Mouse (Mus musculus) stomach, embryonic 14.5 days (tissue): ENCODE measurements around the gene Nol9. TPM values are rescaled to one million over a fixed set of nuclear protein-coding genes. Genes with fewer than 3 reads are reported as not detected.

Experiments used
- ATAC-seq: fragments of 200-750 bp; cut with Nextera tagmentation; 2 replicates; pipeline ENCODE4 v1.8.0; 2017; ENCODE audit warnings: low read depth, moderate TSS enrichment; ENCODE audit not compliant: insufficient number of reproducible peaks, insufficient read depth, low FRiP score
- H3K27ac ChIP-seq: fragments of 300-500 bp; sonication (generic); 2 replicates; pipeline ENCODE4 v1.5.1; 2014; ENCODE audit warnings: mild to moderate bottlenecking, low read length, moderate library complexity, mixed read lengths
- H3K27me3 ChIP-seq: fragments of 300-500 bp; sonication (generic); 2 replicates; pipeline ENCODE4 v1.6.1; 2014; ENCODE audit warnings: low read length, control low read depth, mixed read lengths; ENCODE audit not compliant: control insufficient read depth, insufficient read depth
- H3K36me3 ChIP-seq: fragments of 300-500 bp; sonication (generic); 2 replicates; pipeline ENCODE4 v1.6.1; 2014; ENCODE audit warnings: mild to moderate bottlenecking, control low read depth, low read length, moderate library complexity, mixed read lengths; ENCODE audit not compliant: control insufficient read depth, insufficient read depth
- H3K4me1 ChIP-seq: fragments of 300-500 bp; sonication (generic); 2 replicates; pipeline ENCODE4 v1.6.1; 2014; ENCODE audit warnings: low read length, control low read depth, mixed read lengths; ENCODE audit not compliant: control insufficient read depth, insufficient read depth
- H3K4me2 ChIP-seq: fragments of 300-500 bp; sonication (generic); replicated peaks from 2 replicates; pipeline ENCODE4 v1.6.1; 2014; ENCODE audit warnings: low read depth, low read length, control low read depth
- H3K4me3 ChIP-seq: fragments of 300-500 bp; sonication (generic); 2 replicates; pipeline ENCODE4 v1.5.1; 2014; ENCODE audit warnings: low read depth, low read length, control low read depth
- H3K9ac ChIP-seq: fragments of 300-500 bp; sonication (generic); replicated peaks from 2 replicates; pipeline ENCODE4 v1.6.1; 2014; ENCODE audit warnings: low read depth, mild to moderate bottlenecking, control low read depth, low read length, moderate library complexity, mixed read lengths
- H3K9me3 ChIP-seq: fragments of 300-500 bp; sonication (generic); 2 replicates; pipeline ENCODE4 v1.6.1; 2016; ENCODE audit warnings: low read depth, low read length, control low read depth; ENCODE audit not compliant: control insufficient read depth
- WGBS: fragments of 180-500 bp; shearing (Covaris S2); extraction: QIAGEN DNeasy Blood & Tissue Kit; methylation state at CpG from one replicate; pipeline ENCODE4 v1.1.7; 2014; 5-methylcytosine and 5-hydroxymethylcytosine counted together
- polyA plus RNA-seq: library from polyadenylated mRNA; unstranded; fragments of >200 nt; fragmentation: Nextera tagmentation; extraction: Ambion mirVana; gene quantifications from 2 replicates; pipeline ENCODE4 v1.2.1, GENCODE M21; 2014

Gene Nol9
- polyA plus RNA-seq, 1 experiment from 2014 or later = 30.0 TPM

DNA sequence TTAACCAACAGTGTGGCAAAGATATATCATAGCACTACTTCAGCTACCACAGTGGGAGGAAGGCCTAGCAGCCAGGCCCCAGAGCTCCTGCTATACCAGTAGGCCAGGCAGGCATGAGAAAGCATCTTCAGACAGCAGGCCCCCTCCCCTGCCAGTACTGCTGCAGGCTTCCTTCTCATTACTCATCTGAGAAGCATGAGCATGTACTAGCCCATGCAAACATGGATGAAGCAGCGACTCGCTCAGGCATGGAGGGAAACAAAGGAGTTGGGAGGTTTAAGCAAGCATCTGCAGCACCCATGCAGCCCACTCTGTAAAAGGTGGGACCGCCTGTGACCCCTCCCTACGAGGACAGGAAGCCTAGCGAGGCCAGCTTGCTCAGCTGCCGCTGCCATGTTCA lies 20.0 kb upstream of the Nol9 start:
- no peak overlapping the region for H3K4me2 ChIP-seq
- WGBS = 83% methylated on average over 6 of the region's 6 CpGs
- no peaks in the 10 kb centered on the region for H3K9me3 ChIP-seq
- H3K36me3 ChIP-seq = peaks cover 66% of the 10 kb centered on the region
- ATAC-seq = no peak
- H3K9ac ChIP-seq = no peak overlapping the region
- no peaks in the 10 kb centered on the region for H3K4me1 ChIP-seq
- no peaks in the 10 kb centered on the region for H3K27me3 ChIP-seq
- H3K4me3 ChIP-seq = no peak overlapping the region
- no peak overlapping the region for H3K27ac ChIP-seq

- H3K9ac ChIP-seq = no peak overlapping the region
- H3K27ac ChIP-seq = no peak overlapping the region
- 92% methylated on average over 21 of the region's 21 CpGs for WGBS
- no peak overlapping the region for H3K4me3 ChIP-seq
- no peaks in the 10 kb centered on the region for H3K9me3 ChIP-seq
- peaks cover 60% of the 10 kb centered on the region for H3K36me3 ChIP-seq
- ATAC-seq = no peak
- peaks cover 2% of the 10 kb centered on the region; the same call in 1 of the 2 replicates for H3K4me1 ChIP-seq
- no peak overlapping the region for H3K4me2 ChIP-seq
- H3K27me3 ChIP-seq = no peaks in the 10 kb centered on the region
Measured at GRCm38 (mm10) chr4:152020024-152020423, 19.1 kb upstream of the Nol9 start.

- Histone ChIP-seq H3K27ac (no peak overlapping the region), H3K4me3 (no peak overlapping the region), H3K4me2 (no peak overlapping the region), H3K9ac (no peak overlapping the region), H3K27me3 (no peaks in the 10 kb centered on the region), H3K4me1 (peaks cover 17% of the 10 kb centered on the region), H3K36me3 (peaks cover 47% of the 10 kb centered on the region), H3K9me3 (no peaks in the 10 kb centered on the region)
- no peak for ATAC-seq
- 84% methylated on average over 12 of the region's 12 CpGs for WGBS
Measured at GRCm38 (mm10) chr4:152021568-152022097, 17.5 kb upstream of the Nol9 start.

GRCm38 (mm10) chr4:152022506-152022905 lies 16.6 kb upstream of the Nol9 start:
- 92% methylated on average over 8 of the region's 8 CpGs for WGBS
- ATAC-seq = no peak

GRCm38 (mm10) chr4:152024525-152024924 lies 14.6 kb upstream of the Nol9 start:
- Histone ChIP-seq H3K4me1 (peaks cover 24% of the 10 kb centered on the region), H3K36me3 (peaks cover 36% of the 10 kb centered on the region)
- ATAC-seq = no peak

More at GRCm38 (mm10) chr4:152022506-152022905, 16.6 kb upstream of the Nol9 start:
- Histone ChIP-seq H3K4me1 (peaks cover 18% of the 10 kb centered on the region), H3K9ac (no peak overlapping the region), H3K27me3 (no peaks in the 10 kb centered on the region), H3K36me3 (peaks cover 47% of the 10 kb centered on the region), H3K27ac (no peak overlapping the region), H3K9me3 (no peaks in the 10 kb centered on the region), H3K4me3 (no peak overlapping the region), H3K4me2 (no peak overlapping the region)

DNA sequence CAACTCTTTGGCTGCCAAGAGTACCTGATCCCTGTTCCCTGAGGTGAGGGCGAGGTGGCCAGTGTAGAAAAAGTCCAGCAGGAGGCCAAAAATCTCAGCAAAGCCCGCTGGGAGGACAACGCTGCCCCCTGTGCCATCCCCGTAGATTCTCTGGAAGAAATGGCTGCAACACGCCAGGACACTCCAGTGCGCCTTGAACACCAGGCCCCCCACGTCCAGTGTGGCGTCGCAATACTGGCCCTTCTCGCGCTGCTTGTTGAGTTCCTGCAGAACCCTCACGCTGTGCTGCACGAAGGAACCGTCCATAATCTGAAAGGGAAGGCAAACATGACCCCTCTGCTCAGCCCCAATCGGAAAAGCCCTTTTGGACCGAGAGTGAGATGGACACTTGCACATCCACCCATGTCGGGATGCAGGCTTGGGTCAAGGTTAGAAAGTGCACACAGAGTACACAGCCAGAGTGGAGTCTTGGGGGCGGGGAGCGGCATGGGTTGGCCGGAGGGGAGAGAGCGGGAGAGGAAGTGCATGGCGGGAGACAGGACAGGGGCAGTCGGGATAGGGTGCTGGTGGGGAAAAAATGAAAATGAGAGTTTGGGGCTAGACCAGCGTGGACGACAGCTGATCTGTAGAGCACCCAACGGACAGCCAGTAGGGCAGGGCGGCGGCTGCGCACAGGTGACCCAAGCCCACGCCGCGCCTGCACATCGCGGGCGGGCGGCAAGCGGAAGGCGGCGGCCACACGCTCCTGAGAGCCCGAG lies 12.2 kb upstream of the Nol9 start:
- H3K27me3 ChIP-seq = no peaks in the 10 kb centered on the region
- H3K9ac ChIP-seq = peak overlapping the region; percentile 59
- H3K36me3 ChIP-seq = peaks cover 12% of the 10 kb centered on the region
- H3K27ac ChIP-seq = 0 out of 2 replicates have a peak overlapping the region, but pooled peaks have one; percentile 56
- no peaks in the 10 kb centered on the region for H3K9me3 ChIP-seq
- peaks cover 24% of the 10 kb centered on the region for H3K4me1 ChIP-seq
- WGBS = 2% methylated on average over 26 of the region's 41 CpGs
- peak overlapping the region; percentile 63 for H3K4me3 ChIP-seq
- peak overlapping the region; percentile 80 for H3K4me2 ChIP-seq
- ATAC-seq = peak; percentile 53

More at GRCm38 (mm10) chr4:152024525-152024924, 14.6 kb upstream of the Nol9 start:
- H3K27ac ChIP-seq = no peak overlapping the region
- H3K4me2 ChIP-seq = no peak overlapping the region
- no peaks in the 10 kb centered on the region for H3K27me3 ChIP-seq
- WGBS = 91% methylated on average over 11 of the region's 11 CpGs
- no peaks in the 10 kb centered on the region for H3K9me3 ChIP-seq
- no peak overlapping the region for H3K9ac ChIP-seq
- no peak overlapping the region for H3K4me3 ChIP-seq

DNA sequence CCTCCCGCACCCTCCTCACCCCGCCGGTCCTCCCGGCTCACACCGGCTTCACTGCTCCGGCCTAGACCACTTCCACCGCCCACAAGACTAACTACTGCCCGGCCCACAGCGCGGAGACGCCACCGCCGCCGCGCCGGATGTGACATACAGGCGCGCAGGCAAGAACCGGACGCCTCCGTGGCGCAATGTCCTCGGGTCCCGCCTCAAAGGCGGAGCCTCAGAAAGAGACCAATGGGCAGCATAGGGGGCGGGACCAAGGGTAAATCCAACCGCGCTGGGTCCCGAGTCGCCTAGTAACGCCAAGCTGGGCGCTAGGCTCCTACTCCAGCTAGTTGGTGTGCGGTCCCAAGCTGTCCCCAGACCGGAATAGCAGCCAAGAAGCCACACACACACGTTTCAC lies 11.6 kb upstream of the Nol9 start, which contains the start of gene Zbtb48:
Gene Zbtb48 (minus strand): TSS at position 148 of the 400 bp plus-strand sequence.
- ATAC-seq = peak; percentile 97
- Histone ChIP-seq H3K4me1 (peaks cover 24% of the 10 kb centered on the region), H3K9me3 (no peaks in the 10 kb centered on the region), H3K27me3 (no peaks in the 10 kb centered on the region), H3K4me3 (peak within 1 kb of the TSS; percentile 63), H3K9ac (peak within 1 kb of the TSS; percentile 59), H3K4me2 (peak within 1 kb of the TSS; percentile 86), H3K36me3 (peaks cover 9% of the 10 kb centered on the region), H3K27ac (0 out of 2 replicates have a peak within 1 kb of the TSS, but pooled peaks have one; percentile 56)
- WGBS = under 1% methylated on average over 35 of the region's 35 CpGs

GRCm38 (mm10) chr4:152028456-152028855 lies 10.7 kb upstream of the Nol9 start:
- WGBS = 64% methylated on average over 15 of the region's 15 CpGs
- no peak overlapping the region for H3K27ac ChIP-seq
- H3K4me1 ChIP-seq = peaks cover 24% of the 10 kb centered on the region
- H3K9me3 ChIP-seq = no peaks in the 10 kb centered on the region
- H3K4me2 ChIP-seq = peak overlapping the region; percentile 86
- peaks cover 1% of the 10 kb centered on the region for H3K36me3 ChIP-seq
- ATAC-seq = no peak
- no peak overlapping the region for H3K4me3 ChIP-seq
- no peak overlapping the region for H3K9ac ChIP-seq
- H3K27me3 ChIP-seq = no peaks in the 10 kb centered on the region
